Mouse (Mus musculus): Measurements from ENCODE around the gene Lin37.

DNA sequence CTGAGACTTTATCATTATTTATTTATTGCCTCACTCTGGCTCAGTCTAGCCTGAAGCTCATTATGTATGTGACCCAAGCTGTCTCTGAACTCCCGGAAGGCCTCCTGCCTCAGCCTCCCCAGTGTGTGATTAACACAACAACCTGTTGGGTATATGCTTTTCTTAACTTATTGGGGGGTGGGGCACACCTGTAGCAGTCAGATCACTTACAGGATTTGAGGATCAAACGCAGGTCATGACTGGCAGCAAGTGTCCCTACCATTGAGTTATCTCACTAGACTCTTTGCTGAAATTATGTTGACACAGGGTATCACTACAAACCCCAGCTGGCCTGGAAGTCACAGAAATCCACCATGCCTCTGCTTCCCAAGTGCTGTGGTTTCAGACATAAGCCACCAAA, 658 bp upstream of the Lin37 start:
- TF ChIP-seq TBP (conservative IDR thresholded peaks at IDR 0.05; ENCODE audit: low read depth, low read length) = no peak
- TF ChIP-seq NRF1 (IDR thresholded peaks at IDR 0.05; ENCODE audit: low read depth, low read length) = no peak
- TF ChIP-seq POLR2A (IDR thresholded peaks at IDR 0.05; ENCODE audit: low read depth, low read length) = no peak
- no peak for TF ChIP-seq E2F4 (IDR thresholded peaks at IDR 0.05; ENCODE audit: insufficient replicate concordance, low read depth, low read length)
- no peak for TF ChIP-seq CTCF (conservative IDR thresholded peaks at IDR 0.05 in 1 of 2, IDR thresholded peaks at IDR 0.05 in 1 of 2; ENCODE audit: low read depth in 2 of 2, low read length in 2 of 2)
- no peak for TF ChIP-seq RCOR1 (conservative IDR thresholded peaks at IDR 0.05; ENCODE audit: low read depth, low read length)
- TF ChIP-seq CHD1 (IDR thresholded peaks at IDR 0.05; ENCODE audit: low read depth, low read length) = no peak
- no peak for TF ChIP-seq MAX (IDR thresholded peaks at IDR 0.05; ENCODE audit: low read length)
- no peak for TF ChIP-seq ZKSCAN1 (IDR thresholded peaks at IDR 0.05; ENCODE audit: borderline replicate concordance, low read depth, low read length)
- no peak for TF ChIP-seq NELFE (IDR thresholded peaks at IDR 0.05; ENCODE audit: low read depth, low read length)
- no peak for TF ChIP-seq MAZ (IDR thresholded peaks at IDR 0.05; ENCODE audit: low read depth, low read length)
- TF ChIP-seq EP300 (IDR thresholded peaks at IDR 0.05; ENCODE audit: low read length) = no peak
- no peak for TF ChIP-seq SMC3 (IDR thresholded peaks at IDR 0.05; ENCODE audit: low read depth, low read length)
- TF ChIP-seq GABPA (IDR thresholded peaks at IDR 0.05; ENCODE audit: insufficient replicate concordance, low read depth, low read length) = no peak

Measured in CH12.LX (cell line).